In the genomic region with DNA sequence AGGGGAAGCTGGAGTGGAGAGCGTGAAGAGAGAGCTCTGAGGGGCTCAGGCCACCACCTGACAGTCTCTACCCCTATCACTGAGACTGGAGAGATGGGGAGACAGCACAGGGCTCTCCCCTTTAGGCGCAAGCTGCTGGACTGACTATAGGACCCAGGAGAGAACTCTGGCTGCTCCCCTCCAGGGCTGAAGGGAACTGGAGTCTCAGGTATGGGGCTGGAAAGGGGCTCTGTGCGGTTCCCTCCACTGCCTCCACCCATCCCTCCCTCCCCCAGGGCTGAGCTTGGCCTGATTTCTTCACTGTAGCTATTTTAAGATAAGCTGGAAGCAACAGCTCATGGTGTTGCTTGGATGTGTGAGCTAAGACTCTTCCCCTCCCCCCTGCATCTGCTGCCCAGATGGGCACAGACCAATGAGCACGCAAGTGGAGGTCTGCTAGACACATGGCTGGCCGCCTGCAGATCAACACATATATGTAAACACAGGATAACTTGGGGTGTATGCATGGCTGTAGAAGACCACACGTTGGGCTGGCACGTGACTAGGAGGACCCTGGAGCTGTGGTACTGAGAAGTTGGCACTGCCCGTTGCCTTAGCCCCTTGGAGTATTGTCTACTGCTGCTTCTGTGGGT, we compare ENCODE assay signal across 11 mouse cellular contexts. TPM values are rescaled to one million over a fixed set of nuclear protein-coding genes. Genes with fewer than 3 reads are reported as not detected.
DNase-seq lines count a peak whose midpoint lies in the region; ATAC-seq lines count a peak whose summit lies in the region.
"Had no signal": no experiment of that assay in that cellular context is flagged by ENCODE, and none has a peak within 500 bp of the region (broad histone marks: within the 10 kb centered on the region; RNA-seq: fewer than 3 reads in every experiment).

No protein-coding gene starts in this region.

- peak; percentile 53 to 63 for DNase-seq in cerebellum, postnatal 36 days
- peak; percentile 90 to 91 for DNase-seq in layer of hippocampus, adult 8-10 months (ENCODE audit: low spot score in 2 of 2)
- DNase-seq in retina, adult 2 months (ENCODE audit: low read depth, low spot score): peak; percentile 87
- DNase-seq in spleen, adult 18-20 months: no peak
- no peak for DNase-seq in lung, postnatal 10 days
- DNase-seq in adrenal gland, adult 18-20 months (ENCODE audit: low spot score in 2 of 2): no peak

- H3K4me3 ChIP-seq in forebrain, embryonic 13.5 days: no peak overlapping the region
- H3K4me3 ChIP-seq in forebrain, embryonic 12.5 days (replicated peaks): no peak overlapping the region
- H3K4me3 ChIP-seq: limb, embryonic 12.5 days; myocyte had no signal

- H3K4me1 ChIP-seq in forebrain, embryonic 13.5 days: peaks cover 57% of the 10 kb centered on the region
- peaks cover 41% of the 10 kb centered on the region for H3K4me1 ChIP-seq in forebrain, embryonic 12.5 days

- no peaks in the 10 kb centered on the region for H3K36me3 ChIP-seq in forebrain, embryonic 13.5 days (ENCODE audit: poor library complexity, severe bottlenecking)
- H3K36me3 ChIP-seq in forebrain, embryonic 12.5 days (replicated peaks): no peaks in the 10 kb centered on the region
- H3K36me3 ChIP-seq: limb, embryonic 12.5 days had no signal

- peak overlapping the region; percentile 31; the same call in 1 of the 2 replicates for H3K27ac ChIP-seq in forebrain, embryonic 13.5 days
- no peak overlapping the region for H3K27ac ChIP-seq in forebrain, embryonic 12.5 days
- H3K27ac ChIP-seq: limb, embryonic 12.5 days had no signal

- no peaks in the 10 kb centered on the region for H3K9me3 ChIP-seq in forebrain, embryonic 13.5 days (replicated peaks)
- no peaks in the 10 kb centered on the region for H3K9me3 ChIP-seq in forebrain, embryonic 12.5 days
- H3K9me3 ChIP-seq: limb, embryonic 12.5 days had no signal

- no peak overlapping the region for H3K4me2 ChIP-seq in forebrain, embryonic 13.5 days
- no peak overlapping the region for H3K4me2 ChIP-seq in forebrain, embryonic 12.5 days
- H3K4me2 ChIP-seq: limb, embryonic 12.5 days had no signal

- H3K9ac ChIP-seq in forebrain, embryonic 13.5 days: no peak overlapping the region
- H3K9ac ChIP-seq in forebrain, embryonic 12.5 days: no peak overlapping the region
- H3K9ac ChIP-seq: limb, embryonic 12.5 days had no signal

- WGBS in forebrain, embryonic 13.5 days: 67% methylated on average over 8 of the region's 8 CpGs
- WGBS in forebrain, embryonic 12.5 days: 64% methylated on average over 8 of the region's 8 CpGs

- no peak for ATAC-seq in forebrain, embryonic 13.5 days
- no peak for ATAC-seq in forebrain, embryonic 12.5 days (ENCODE audit: low FRiP score)

- peaks cover 54% of the 10 kb centered on the region for H3K27me3 ChIP-seq in forebrain, embryonic 13.5 days
- H3K27me3 ChIP-seq in forebrain, embryonic 12.5 days: peaks cover 74% of the 10 kb centered on the region

RNA-seq across cellular contexts. Expression of a gene that starts 6.1 kb away (rescaled TPM):
- 9.1 and 10.6 TPM in 2 replicates for polyA plus RNA-seq in forebrain, embryonic 13.5 days (2015; fragmentation: Nextera tagmentation; extraction: Ambion mirVana)
- 2.7 and 3.6 TPM in 2 replicates for polyA plus RNA-seq in forebrain, embryonic 12.5 days (2016; fragmentation: Nextera tagmentation; extraction: Ambion mirVana)
- total RNA-seq in layer of hippocampus, adult 8-10 months (2022): 100 to 1,000 TPM; 652 to 713 (median 673) TPM
- 1 to 10 TPM; 1.8 to 3.3 TPM for total RNA-seq in adrenal gland, adult 18-20 months (2021)
- polyA plus RNA-seq: C2C12; limb, embryonic 12.5 days; myocyte had no signal

RNA-seq across cellular contexts. Expression of a gene that starts 10.6 kb away (rescaled TPM):
- 3.5 TPM in 2 replicates for polyA plus RNA-seq in forebrain, embryonic 13.5 days (2015; fragmentation: Nextera tagmentation; extraction: Ambion mirVana)
- polyA plus RNA-seq in forebrain, embryonic 12.5 days (2016; fragmentation: Nextera tagmentation; extraction: Ambion mirVana): 4.3 and 11.3 TPM in 2 replicates
- total RNA-seq in layer of hippocampus, adult 8-10 months (2022): 100 to 1,000 TPM; 123 to 141 (median 132) TPM
- 1 to 10 TPM; 2.5 to 3.2 TPM for total RNA-seq in adrenal gland, adult 18-20 months (2021)

RNA-seq across cellular contexts. Expression of a gene that starts 23.5 kb away (rescaled TPM):
- not detected in 2 replicates for polyA plus RNA-seq in forebrain, embryonic 13.5 days (2015; fragmentation: Nextera tagmentation; extraction: Ambion mirVana)
- polyA plus RNA-seq in forebrain, embryonic 12.5 days (2016; fragmentation: Nextera tagmentation; extraction: Ambion mirVana): not detected in 2 replicates
- total RNA-seq in layer of hippocampus, adult 8-10 months (2022): under 1 TPM in 1 of 4 experiments, not detected in 3; 0.35 TPM
- not detected for total RNA-seq in adrenal gland, adult 18-20 months (2021)
- polyA plus RNA-seq: C2C12; limb, embryonic 12.5 days; myocyte had no signal

RNA-seq across cellular contexts. Expression of a gene that starts 28.9 kb away (rescaled TPM):
- 11.9 and 15.0 TPM in 2 replicates for polyA plus RNA-seq in forebrain, embryonic 13.5 days (2015; fragmentation: Nextera tagmentation; extraction: Ambion mirVana)
- polyA plus RNA-seq in forebrain, embryonic 12.5 days (2016; fragmentation: Nextera tagmentation; extraction: Ambion mirVana): 12.8 and 14.2 TPM in 2 replicates
- 10 to 100 TPM; 79.3 to 92.1 (median 82.9) TPM for total RNA-seq in layer of hippocampus, adult 8-10 months (2022)
- 10 to 100 TPM; 32.6 to 46.1 TPM for total RNA-seq in adrenal gland, adult 18-20 months (2021)

RNA-seq across cellular contexts. Expression of a gene that starts 59.0 kb away (rescaled TPM):
- polyA plus RNA-seq in forebrain, embryonic 13.5 days (2015; fragmentation: Nextera tagmentation; extraction: Ambion mirVana): 0.05 TPM in 1 of 2 replicates, not detected in the other
- 0.05 TPM in 1 of 2 replicates, not detected in the other for polyA plus RNA-seq in forebrain, embryonic 12.5 days (2016; fragmentation: Nextera tagmentation; extraction: Ambion mirVana)
- under 1 TPM; 0.27 to 0.54 (median 0.37) TPM for total RNA-seq in layer of hippocampus, adult 8-10 months (2022)
- total RNA-seq in adrenal gland, adult 18-20 months (2021): under 1 TPM in 1 of 2 experiments, not detected in 1; 0.17 TPM
- polyA plus RNA-seq: myocyte had no signal

Comparison
In these comparisons a context has a peak if more than half of its experiments do, and no peak if none do; other contexts are left out.
1. DNase-seq: peak in cerebellum, postnatal 36 days (2 of 2), layer of hippocampus, adult 8-10 months (2 of 2) and retina, adult 2 months (single experiment); none in spleen, adult 18-20 months (0 of 2), lung, postnatal 10 days (single experiment) and adrenal gland, adult 18-20 months (0 of 2).
2. RNA of a gene that starts 6.1 kb away (total RNA-seq): 652 to 713 TPM in layer of hippocampus, adult 8-10 months; 1.8 to 3.3 TPM in adrenal gland, adult 18-20 months; every median in the first group is over 100 times any median in the second.
3. RNA of a gene that starts 10.6 kb away (total RNA-seq): 123 to 141 TPM in layer of hippocampus, adult 8-10 months; 2.5 to 3.2 TPM in adrenal gland, adult 18-20 months; every median in the first group is over 10 times any median in the second.